ENCODE assay signal across 8 mouse cellular contexts in the genomic region with DNA sequence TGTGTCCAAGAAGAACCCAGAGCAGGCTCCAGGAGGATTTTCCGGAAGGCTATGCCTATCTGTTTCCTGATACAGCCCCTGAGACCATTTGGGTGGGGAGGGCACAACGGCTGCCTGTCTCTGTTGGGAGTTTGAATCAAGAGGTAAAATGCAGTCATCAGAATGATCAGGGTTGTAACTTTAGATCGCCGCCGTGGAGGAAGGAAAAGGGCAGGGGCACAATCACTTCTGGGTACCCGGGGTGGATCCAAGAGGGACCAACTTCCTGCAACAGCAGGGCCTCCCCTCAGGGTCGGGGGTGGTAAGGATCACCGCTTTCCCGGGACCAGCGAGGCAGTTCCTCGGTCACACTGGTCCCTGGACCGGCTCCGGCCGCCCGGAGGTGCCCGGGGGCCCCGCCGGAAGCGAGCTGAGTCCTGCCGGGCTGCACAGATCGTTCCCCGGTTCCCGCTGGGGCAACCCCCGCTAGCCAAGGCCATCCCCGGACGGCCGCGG. TPM values are rescaled to one million over a fixed set of nuclear protein-coding genes. Genes with fewer than 3 reads are reported as not detected.
DNase-seq lines count a peak whose midpoint lies in the region; ATAC-seq and TF ChIP-seq lines count a peak whose summit lies in the region.

No protein-coding gene starts in this region.

- peak overlapping the region; percentile 91 for H3K27ac ChIP-seq in heart, embryonic 13.5 days (replicated peaks)
- H3K27ac ChIP-seq in forebrain, embryonic 14.5 days (ENCODE audit: low read depth, low read length), result peak overlapping the region; percentile 58; the same call in 1 of the 2 replicates
- H3K27ac ChIP-seq in liver, embryonic 14.5 days, result peak overlapping the region; percentile 59

- TF ChIP-seq CTCF in G1E (IDR thresholded peaks at IDR 0.05; ENCODE audit: low read depth, low read length), result no peak
- TF ChIP-seq CTCF in liver, embryonic 14.5 days (IDR thresholded peaks at IDR 0.05; ENCODE audit: low read depth), result no peak

- H3K4me3 ChIP-seq in heart, embryonic 13.5 days, result peak overlapping the region; percentile 76
- H3K4me3 ChIP-seq in G1E (ENCODE audit: low read depth, low read length), result peak overlapping the region; percentile 97
- peak overlapping the region; percentile 83 for H3K4me3 ChIP-seq in forebrain, embryonic 14.5 days (ENCODE audit: low read depth, low read length)
- peak overlapping the region; percentile 83 to 95 for H3K4me3 ChIP-seq in liver, embryonic 14.5 days (ENCODE audit: insufficient read depth in 1 of 2, low read depth in 2 of 2, low read length in 2 of 2)

- peaks cover 49% of the 10 kb centered on the region for H3K4me1 ChIP-seq in heart, embryonic 13.5 days
- peaks cover 67% of the 10 kb centered on the region for H3K4me1 ChIP-seq in G1E (ENCODE audit: insufficient read depth, low read depth, low read length)
- H3K4me1 ChIP-seq in forebrain, embryonic 14.5 days (ENCODE audit: control insufficient read depth, insufficient read depth, low read length), result peaks cover 4% of the 10 kb centered on the region; the same call in 1 of the 2 replicates
- peaks cover 28 to 39% of the 10 kb centered on the region in 2 experiments for H3K4me1 ChIP-seq in liver, embryonic 14.5 days (replicated peaks; ENCODE audit: control insufficient read depth in 2 of 2, insufficient read depth in 2 of 2, low read length in 1 of 2)

- H3K9me3 ChIP-seq in heart, embryonic 13.5 days, result no peaks in the 10 kb centered on the region
- H3K9me3 ChIP-seq in G1E (replicated peaks), result no peaks in the 10 kb centered on the region
- no peaks in the 10 kb centered on the region for H3K9me3 ChIP-seq in forebrain, embryonic 14.5 days (replicated peaks; ENCODE audit: control insufficient read depth, low read length)
- H3K9me3 ChIP-seq in liver, embryonic 14.5 days (ENCODE audit: control insufficient read depth, low read length), result no peaks in the 10 kb centered on the region

- no peaks in the 10 kb centered on the region for H3K27me3 ChIP-seq in heart, embryonic 13.5 days (replicated peaks)
- no peaks in the 10 kb centered on the region for H3K27me3 ChIP-seq in G1E (ENCODE audit: insufficient read depth, low read length)
- no peaks in the 10 kb centered on the region for H3K27me3 ChIP-seq in forebrain, embryonic 14.5 days (replicated peaks; ENCODE audit: control insufficient read depth, insufficient read depth, low read length)
- no peaks in the 10 kb centered on the region for H3K27me3 ChIP-seq in liver, embryonic 14.5 days (ENCODE audit: control insufficient read depth, insufficient read depth, low read length)

- peaks cover 9% of the 10 kb centered on the region for H3K36me3 ChIP-seq in heart, embryonic 13.5 days
- peaks cover 34% of the 10 kb centered on the region for H3K36me3 ChIP-seq in G1E (replicated peaks)
- no peaks in the 10 kb centered on the region for H3K36me3 ChIP-seq in forebrain, embryonic 14.5 days (ENCODE audit: control insufficient read depth, insufficient read depth, low read length)
- no peaks in the 10 kb centered on the region for H3K36me3 ChIP-seq in liver, embryonic 14.5 days (replicated peaks; ENCODE audit: control insufficient read depth, insufficient read depth, low read depth)

- no peak for ATAC-seq in heart, embryonic 13.5 days (ENCODE audit: extremely low read depth, insufficient number of reproducible peaks, low FRiP score, low TSS enrichment)
- no peak for ATAC-seq in G1E (ENCODE audit: extremely low read depth, insufficient number of reproducible peaks, low FRiP score, poor library complexity, severe bottlenecking)
- no peak for ATAC-seq in forebrain, embryonic 14.5 days
- ATAC-seq in liver, embryonic 14.5 days (ENCODE audit: insufficient read depth), result peak; percentile 63

- DNase-seq in heart, adult 8-10 months (ENCODE audit: low spot score), result no peak
- peak; percentile 58 for DNase-seq in G1E (ENCODE audit: low spot score)
- no peak for DNase-seq in forebrain, embryonic 14.5 days (ENCODE audit: low spot score)
- no peak for DNase-seq in liver, embryonic 14.5 days (ENCODE audit: low read depth in 3 of 3, low spot score in 3 of 3)
- DNase-seq in adrenal gland, postnatal 14 days, result no peak
- DNase-seq in thymus, postnatal 0 days (ENCODE audit: low spot score), result no peak
- DNase-seq in spleen, postnatal 4 days (ENCODE audit: low spot score in 2 of 2), result no peak

- peak overlapping the region; percentile 76 for H3K4me2 ChIP-seq in heart, embryonic 13.5 days
- H3K4me2 ChIP-seq in forebrain, embryonic 14.5 days (ENCODE audit: low read length), result peak overlapping the region; percentile 72
- H3K4me2 ChIP-seq in liver, embryonic 14.5 days (ENCODE audit: low read depth), result peak overlapping the region; percentile 85

- no peak for TF ChIP-seq EP300 in liver, embryonic 14.5 days (IDR thresholded peaks at IDR 0.05; ENCODE audit: low read depth)

- under 1% methylated on average over 28 of the region's 28 CpGs for WGBS in heart, embryonic 13.5 days
- WGBS in forebrain, embryonic 14.5 days, result 1% methylated on average over 28 of the region's 28 CpGs
- WGBS in liver, embryonic 14.5 days (ENCODE audit: insufficient replicate concordance), result 0% methylated on average over 28 of the region's 28 CpGs

- H3K9ac ChIP-seq in heart, embryonic 13.5 days, result peak overlapping the region; percentile 93
- H3K9ac ChIP-seq in forebrain, embryonic 14.5 days (ENCODE audit: low read length), result peak overlapping the region; percentile 94
- peak overlapping the region; percentile 97 for H3K9ac ChIP-seq in liver, embryonic 14.5 days (replicated peaks)

RNA-seq across cellular contexts. Expression of gene Xpnpep1, which starts 2.0 kb away (rescaled TPM):
- polyA plus RNA-seq in heart, embryonic 13.5 days (2015; fragmentation: Nextera tagmentation; extraction: Ambion mirVana), result 142 and 151 TPM in 2 replicates
- 10 to 100 TPM; 52.4 to 81.0 (median 72.0) TPM for total RNA-seq in heart, adult 8-10 months (2022)
- total RNA-seq in G1E (2014; fragmentation: Nextera tagmentation) (177 and 180 TPM in 2 replicates), G1E (2017) (308 and 385 TPM in 2 replicates)
- polyA plus RNA-seq in G1E (2012), result 135 and 219 TPM in 2 replicates
- 155 and 158 TPM in 2 replicates for polyA plus RNA-seq in forebrain, embryonic 14.5 days (2014; fragmentation: Nextera tagmentation; extraction: Ambion mirVana)
- 47.4 and 51.9 TPM in 2 replicates for polyA plus RNA-seq in liver, embryonic 14.5 days (2012; rRNA removed)
- 93.9 and 95.1 TPM in 2 replicates for polyA plus RNA-seq in liver, embryonic 14.5 days (2014; fragmentation: Nextera tagmentation; extraction: Ambion mirVana)
- 104 and 108 TPM in 2 replicates for total RNA-seq in adrenal gland, postnatal 14 days (2021)
- 79.6 and 81.6 TPM in 2 replicates for polyA plus RNA-seq in thymus, postnatal 0 days (2015; fragmentation: Nextera tagmentation; extraction: Ambion mirVana)
